Mouse (Mus musculus): ENCODE measurements around the gene Arpc5l.

DNA sequence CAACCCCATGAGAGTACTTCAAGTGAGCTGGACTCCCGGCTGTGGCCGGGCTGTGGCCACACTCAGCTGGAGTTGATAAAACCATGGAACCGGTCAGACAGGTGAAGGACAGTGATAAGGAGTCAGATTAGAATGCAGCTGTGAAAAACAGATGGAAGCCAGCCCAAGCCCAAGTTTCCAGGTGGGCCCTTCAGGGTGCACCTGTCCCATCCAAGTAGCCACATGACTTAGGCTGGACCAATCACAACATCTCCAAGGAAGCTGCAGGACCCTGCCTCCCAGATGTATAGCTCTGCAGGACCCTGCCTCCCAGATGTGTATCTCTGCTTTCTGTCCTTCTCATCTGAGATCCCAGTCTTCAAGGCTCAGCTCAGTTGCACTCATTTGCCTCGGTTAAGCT is 13.1 kb upstream of the Arpc5l start:
- TF ChIP-seq POLR2A (IDR thresholded peaks at IDR 0.05; ENCODE audit: low read depth, low read length), result no peak
- no peak for TF ChIP-seq CTCF (conservative IDR thresholded peaks at IDR 0.05; ENCODE audit: insufficient read depth, insufficient read length, low read depth, low read length)
